ENCODE assay signal across 1 mouse cellular context in the genomic region with DNA sequence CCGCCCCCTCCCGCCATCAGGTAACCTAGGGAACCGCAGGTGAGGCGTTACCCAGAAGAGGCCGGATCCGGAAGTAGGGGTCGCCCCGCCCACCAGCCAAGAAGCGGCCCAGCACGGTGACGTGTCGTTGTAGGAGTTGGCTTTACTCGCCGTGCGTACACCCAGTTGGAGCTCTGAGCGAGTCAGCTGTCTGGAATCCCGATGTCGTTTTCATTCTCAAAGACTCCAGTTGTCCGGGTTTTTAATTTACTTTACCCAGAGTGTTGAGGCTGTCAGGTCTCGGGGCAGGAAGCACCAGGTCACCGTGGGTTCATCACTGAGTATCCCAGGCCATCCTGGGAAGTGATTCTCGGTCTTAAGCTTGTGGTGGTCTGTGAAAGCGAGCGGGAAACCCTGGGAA.
TF ChIP-seq lines count a peak whose summit lies in the region.

No protein-coding gene starts in this region.

TF ChIP-seq in CH12.LX, 34 proteins besides CTCF, POLR2A, EP300 and RAD21 (continued from another document):
- peak; percentile 53; the same call in 1 of the 2 replicates for TF ChIP-seq CHD2 (IDR thresholded peaks at IDR 0.05; ENCODE audit: low read length)
- TF ChIP-seq SMC3 (IDR thresholded peaks at IDR 0.05; ENCODE audit: low read depth, low read length): no peak
- TF ChIP-seq JUN (IDR thresholded peaks at IDR 0.05; ENCODE audit: insufficient read depth, low read depth, low read length): peak; percentile 21; the same call in 1 of the 2 replicates
- TF ChIP-seq E2F4 (IDR thresholded peaks at IDR 0.05; ENCODE audit: insufficient replicate concordance, low read depth, low read length): 0 out of 2 replicates have a peak, but pooled peaks have one; percentile 47
- no peak for TF ChIP-seq UBTF (IDR thresholded peaks at IDR 0.05; ENCODE audit: low read depth, low read length)
- TF ChIP-seq ZMIZ1 (IDR thresholded peaks at IDR 0.05; ENCODE audit: low read depth, low read length): peak; percentile 87; the same call in 1 of the 2 replicates
- no peak for TF ChIP-seq ZKSCAN1 (IDR thresholded peaks at IDR 0.05; ENCODE audit: borderline replicate concordance, low read depth, low read length)
- TF ChIP-seq CHD1 (IDR thresholded peaks at IDR 0.05; ENCODE audit: low read depth, low read length): no peak
- TF ChIP-seq SIN3A (IDR thresholded peaks at IDR 0.05; ENCODE audit: low read length): peak; percentile 98
- TF ChIP-seq PAX5 (IDR thresholded peaks at IDR 0.05; ENCODE audit: low read length): no peak
- TF ChIP-seq IRF4 (IDR thresholded peaks at IDR 0.05; ENCODE audit: low read depth, low read length): peak; percentile 63
- TF ChIP-seq USF2 (conservative IDR thresholded peaks at IDR 0.05; ENCODE audit: low read depth, low read length): no peak
- peak; percentile 64; the same call in 1 of the 2 replicates for TF ChIP-seq MYC (IDR thresholded peaks at IDR 0.05; ENCODE audit: low read depth, low read length)
- TF ChIP-seq NRF1 (IDR thresholded peaks at IDR 0.05; ENCODE audit: low read depth, low read length): peak; percentile 45; the same call in 1 of the 2 replicates
- peak; percentile 75 for TF ChIP-seq ETS1 (conservative IDR thresholded peaks at IDR 0.05; ENCODE audit: low read depth, low read length)
- peak; percentile 71 for TF ChIP-seq MAZ (IDR thresholded peaks at IDR 0.05; ENCODE audit: low read depth, low read length)
